Mouse (Mus musculus) CD4-positive, CD25-positive, alpha-beta regulatory T cell, adult 2 months (primary cell): ENCODE measurements at regions not wholly inside any gene's neighbourhood (a gene's known extent, or its start where the extent isn't known, plus 50 kb on each side); places are given as distances from the start of the nearest gene placed in this dataset.
A peak's percentile ranks its signal among the peaks of the same experiment; 100 is the strongest.

Experiments
- DNase-seq: peaks from one replicate; pipeline ENCODE4 v3.0.0-alpha.2; 2012; ENCODE audit warnings: low read depth, low spot score

DNA sequence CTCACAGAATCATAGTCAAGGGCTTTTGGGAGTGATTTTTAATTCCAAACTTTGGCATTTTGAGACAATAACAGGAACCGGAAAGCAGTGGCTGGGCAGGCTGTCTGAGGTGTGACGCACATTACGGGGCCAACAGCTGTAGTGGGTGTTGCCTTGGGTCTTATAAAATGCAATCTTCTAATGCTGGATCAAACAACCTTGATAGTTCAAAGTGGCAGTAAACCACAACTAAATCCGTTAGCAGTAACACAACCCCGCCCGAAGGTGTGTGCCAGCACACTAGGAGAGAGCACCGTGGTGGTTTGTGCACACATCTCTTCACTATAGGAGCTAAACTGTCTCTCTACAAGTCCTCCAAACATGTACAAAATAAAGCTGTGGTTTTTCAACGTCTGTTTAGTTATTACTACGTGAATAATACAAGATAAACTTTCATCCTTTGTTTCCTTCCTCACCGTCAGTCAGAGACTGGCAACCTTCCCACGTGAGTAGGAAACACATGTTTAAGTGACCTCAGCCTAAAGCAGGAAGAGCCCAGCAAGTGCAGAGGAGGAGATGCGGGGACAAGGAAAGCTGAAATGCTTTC lies 72.0 kb upstream of the Dph5 start:
- DNase-seq = peak; percentile 91

DNA sequence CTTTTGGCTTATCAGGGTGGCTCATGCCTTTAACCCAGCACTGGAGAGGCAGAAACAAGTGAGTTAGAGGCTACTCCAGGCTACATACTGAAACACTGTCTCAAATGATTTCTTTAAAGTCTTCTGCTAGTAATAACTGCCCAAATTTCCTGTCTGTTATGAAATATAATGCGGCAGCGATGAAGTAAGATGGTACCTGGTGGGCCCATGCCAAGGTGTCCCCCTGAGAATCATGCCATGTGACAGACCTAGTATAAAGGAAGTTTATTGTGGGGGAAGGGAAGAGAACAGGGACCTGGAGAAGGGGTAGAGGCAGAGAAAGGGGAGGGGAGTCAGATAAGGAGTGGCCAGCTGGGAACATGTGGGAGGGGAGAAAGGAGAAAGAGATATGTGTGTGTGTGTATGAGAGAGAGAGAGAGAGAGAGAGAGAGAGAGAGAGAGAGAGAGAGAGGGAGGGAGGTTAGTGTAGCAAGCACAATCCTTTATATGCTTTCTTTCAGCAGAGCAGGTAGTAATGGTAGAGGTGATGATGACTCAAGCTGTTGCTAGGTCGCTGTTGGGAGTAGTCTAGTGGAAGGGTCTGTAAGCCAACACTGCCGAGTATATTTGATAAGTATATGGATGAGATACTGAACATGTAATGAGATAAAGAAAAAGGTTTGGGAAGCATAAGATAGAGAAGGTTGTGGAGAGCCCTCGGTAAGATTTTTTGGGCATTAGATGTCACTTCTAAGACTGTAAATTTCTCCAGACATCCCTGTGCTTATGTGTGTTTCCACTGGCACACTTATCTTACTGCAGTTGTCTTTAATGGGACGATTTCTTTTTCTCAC lies 71.1 kb upstream of the Dph5 start:
- DNase-seq = peak; percentile 47

- peak; percentile 26 for DNase-seq
Observed at GRCm38 (mm10) chr3:115817771-115818170, 69.9 kb upstream of the Dph5 start.

- peak; percentile 21 for DNase-seq
Observed at GRCm38 (mm10) chr3:115818734-115819133, 68.9 kb upstream of the Dph5 start.

DNA sequence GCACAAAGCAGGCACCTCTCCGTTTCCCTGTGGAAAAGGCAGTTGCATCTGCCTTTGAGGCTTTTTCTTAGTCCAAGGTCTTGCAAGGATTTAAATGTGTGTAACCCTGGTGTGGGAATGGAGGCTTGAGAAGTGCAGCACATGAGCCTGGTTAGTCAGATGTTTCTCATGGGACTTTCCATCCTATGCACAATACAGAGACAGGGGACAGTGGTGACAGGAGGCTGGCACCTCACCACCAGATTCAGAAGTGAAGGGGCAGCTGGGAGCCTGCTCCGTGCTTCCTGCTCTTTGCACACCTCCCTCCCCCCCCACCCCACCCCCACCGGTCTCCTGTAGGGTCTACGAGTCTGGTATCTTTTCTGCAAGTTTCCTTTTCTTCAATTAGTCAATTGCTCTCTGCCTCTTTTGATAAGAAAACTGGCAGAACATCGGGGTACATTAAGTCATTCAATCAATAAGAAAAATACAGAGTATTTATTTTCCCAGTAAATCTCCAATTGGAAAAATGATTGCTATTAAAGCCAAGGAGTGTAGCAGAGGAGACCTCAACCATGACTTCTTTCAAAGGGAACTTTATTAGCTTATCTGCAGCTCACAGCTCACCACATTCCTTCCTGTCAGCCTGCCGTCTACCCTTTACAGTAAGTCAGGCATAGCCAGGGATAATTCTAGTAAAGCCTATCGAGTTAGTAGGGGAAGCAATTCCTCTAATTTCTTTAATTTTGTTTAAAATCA lies 68.1 kb upstream of the Dph5 start:
- DNase-seq = peak; percentile 66

DNA sequence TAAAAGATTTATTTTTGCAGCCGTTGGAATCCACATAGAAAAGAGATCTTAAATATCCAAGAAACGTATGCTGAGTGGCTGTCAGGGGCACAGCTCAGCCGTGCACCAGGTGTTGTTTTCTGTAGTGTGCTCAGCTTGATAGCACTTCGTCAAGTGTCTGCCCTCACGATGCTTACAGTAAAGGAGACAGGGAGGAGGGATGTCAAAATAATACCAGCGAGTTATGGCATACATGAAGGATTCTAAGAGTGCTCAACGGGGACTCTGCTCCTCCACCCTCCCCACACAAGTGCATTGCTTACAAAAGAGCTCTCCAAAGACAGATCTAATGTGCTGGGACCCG lies 67.5 kb upstream of the Dph5 start:
- DNase-seq = peak; percentile 48

GRCm38 (mm10) chr3:115821627-115822026 lies 66.0 kb upstream of the Dph5 start:
- peak; percentile 35 for DNase-seq

DNA sequence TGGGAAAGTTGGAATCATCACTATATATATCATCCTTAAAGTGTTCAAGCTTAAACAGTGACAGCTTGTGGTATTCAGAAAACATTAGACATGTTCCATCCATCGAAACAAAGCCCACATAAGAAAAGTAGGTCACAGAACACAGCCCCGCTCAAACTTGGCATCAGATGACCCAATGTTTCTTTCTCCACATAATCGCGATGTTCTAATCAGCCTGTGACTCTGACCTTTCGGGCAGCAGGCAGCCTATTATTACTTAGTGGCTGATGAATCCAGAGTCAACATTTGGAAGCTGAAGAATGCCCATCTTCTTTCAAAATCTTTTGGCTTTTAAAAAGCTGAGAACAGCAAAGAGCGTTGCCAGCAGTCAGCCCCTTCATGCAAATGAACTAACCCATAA lies 65.1 kb upstream of the Dph5 start:
- peak; percentile 24 for DNase-seq

- DNase-seq = no peak
Observed at GRCm38 (mm10) chr3:115823741-115824140, 63.9 kb upstream of the Dph5 start.

DNA sequence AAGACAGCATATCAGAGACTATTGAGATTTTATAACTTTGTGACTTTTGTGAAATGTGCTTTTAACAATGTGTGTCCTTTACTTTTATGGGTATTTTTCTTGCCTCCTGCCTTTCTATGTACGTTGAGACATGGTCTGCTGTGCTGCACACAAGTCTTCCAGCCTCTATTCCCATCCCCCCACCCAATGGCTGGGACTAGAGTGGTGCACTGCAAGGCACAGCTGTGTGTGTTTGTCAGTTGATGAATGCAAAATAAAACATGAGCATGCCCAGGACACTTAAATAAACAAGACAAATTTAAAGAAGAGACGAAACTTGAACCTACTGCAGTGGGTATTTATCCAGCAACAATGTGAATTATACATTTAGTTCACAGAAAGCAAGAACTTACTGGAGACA lies 62.8 kb upstream of the Dph5 start:
- no peak for DNase-seq

- no peak for DNase-seq
Observed at GRCm38 (mm10) chr3:115835381-115835780, 52.3 kb upstream of the Dph5 start.

DNA sequence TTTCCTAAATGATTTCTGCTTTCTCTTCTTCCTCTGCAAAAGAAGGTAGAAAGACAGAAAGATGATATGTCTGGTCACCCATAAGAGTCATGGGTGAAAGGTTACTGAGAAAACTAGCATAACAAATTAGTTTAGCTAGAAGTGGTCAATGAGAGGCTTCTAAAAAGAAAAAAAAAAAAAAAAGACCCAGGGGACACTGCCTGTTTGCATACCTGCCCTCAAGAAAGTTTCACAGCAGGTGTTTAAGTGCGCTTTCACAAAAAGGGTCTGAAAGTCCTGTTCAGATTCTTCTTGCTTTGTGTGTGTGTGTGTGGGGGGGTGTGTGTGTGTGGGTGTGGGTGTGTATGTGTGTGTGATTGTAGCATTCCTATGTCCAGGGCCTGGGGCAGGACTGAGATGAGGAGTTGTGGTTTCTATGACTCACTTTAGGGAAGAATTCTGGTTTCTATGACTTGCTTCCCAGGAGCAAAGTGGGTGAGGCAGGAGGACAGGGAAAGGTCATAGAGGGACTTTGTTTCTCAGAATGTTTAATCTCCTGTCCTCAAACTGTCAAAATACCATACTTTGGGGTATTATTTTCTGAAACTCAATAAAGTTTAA lies 49.9 kb upstream of the Dph5 start:
- no peak for DNase-seq
